Mouse (Mus musculus) heart, embryonic 11.5 days (tissue): ENCODE measurements at regions not wholly inside any gene's neighbourhood (a gene's known extent, or its start where the extent isn't known, plus 50 kb on each side); places are given as distances from the start of the nearest gene placed in this dataset.

Experiments used
- ATAC-seq: fragments of 200-750 bp; cut with Nextera tagmentation; replicated peaks from 2 replicates; pipeline ENCODE4 v1.8.0; 2017; ENCODE audit warnings: moderate library complexity; ENCODE audit not compliant: insufficient number of reproducible peaks, low FRiP score, low TSS enrichment
- H3K27ac ChIP-seq: fragments of 300-500 bp; sonication (generic); 2 replicates; pipeline ENCODE4 v1.5.1; 2014; ENCODE audit warnings: mild to moderate bottlenecking, low read depth, low read length
- H3K27me3 ChIP-seq: fragments of 300-500 bp; sonication (generic); 2 replicates; pipeline ENCODE4 v1.6.1; 2014; ENCODE audit warnings: mild to moderate bottlenecking, low read length, mixed read lengths; ENCODE audit not compliant: control insufficient read depth, insufficient read depth
- H3K36me3 ChIP-seq: fragments of 300-500 bp; sonication (generic); 2 replicates; pipeline ENCODE4 v1.6.1; 2014; ENCODE audit warnings: mild to moderate bottlenecking, low read length, moderate library complexity, mixed read lengths; ENCODE audit not compliant: control insufficient read depth, insufficient read depth
- H3K4me1 ChIP-seq: fragments of 300-500 bp; sonication (generic); 2 replicates; pipeline ENCODE4 v1.6.1; 2014; ENCODE audit warnings: low read length; ENCODE audit not compliant: control insufficient read depth, insufficient read depth
- H3K4me2 ChIP-seq: fragments of 300-500 bp; sonication (generic); 2 replicates; pipeline ENCODE4 v1.6.1; 2014; ENCODE audit warnings: mild to moderate bottlenecking, moderate library complexity
- H3K4me3 ChIP-seq: fragments of 300-500 bp; sonication (generic); 2 replicates; pipeline ENCODE4 v1.5.1; 2014; ENCODE audit warnings: low read depth, low read length
- H3K9ac ChIP-seq: fragments of 300-500 bp; sonication (generic); 2 replicates; pipeline ENCODE4 v1.6.1; 2014; ENCODE audit warnings: mild to moderate bottlenecking, low read depth, low read length, moderate library complexity
- H3K9me3 ChIP-seq: fragments of 300-500 bp; sonication (generic); replicated peaks from 2 replicates; pipeline ENCODE4 v1.6.1; 2016; ENCODE audit warnings: low read length; ENCODE audit not compliant: control insufficient read depth
- WGBS: fragments of 180-500 bp; shearing (Covaris S2); extraction: QIAGEN DNeasy Blood & Tissue Kit; methylation state at CpG from one replicate; pipeline ENCODE4 v1.1.7; 2014; ENCODE audit not compliant: insufficient replicate concordance; 5-methylcytosine and 5-hydroxymethylcytosine counted together

- 67% methylated on average over 10 of the region's 10 CpGs for WGBS
- H3K4me3 ChIP-seq = no peak overlapping the region
- H3K27ac ChIP-seq = no peak overlapping the region
- H3K27me3 ChIP-seq = no peaks in the 10 kb centered on the region
- H3K4me1 ChIP-seq = no peaks in the 10 kb centered on the region
- no peaks in the 10 kb centered on the region for H3K36me3 ChIP-seq
- H3K9ac ChIP-seq = no peak overlapping the region
- ATAC-seq = no peak
- no peak overlapping the region for H3K4me2 ChIP-seq
- no peaks in the 10 kb centered on the region for H3K9me3 ChIP-seq
Measured at GRCm38 (mm10) chr2:48414596-48415481, 399.1 kb upstream of the Acvr2a start.

GRCm38 (mm10) chr2:48416207-48416750 lies 397.6 kb upstream of the Acvr2a start:
- Histone ChIP-seq H3K9me3 (no peaks in the 10 kb centered on the region), H3K27me3 (no peaks in the 10 kb centered on the region), H3K36me3 (no peaks in the 10 kb centered on the region), H3K4me1 (no peaks in the 10 kb centered on the region), H3K4me2 (no peak overlapping the region), H3K4me3 (no peak overlapping the region), H3K27ac (no peak overlapping the region), H3K9ac (no peak overlapping the region)
- WGBS = 83% methylated on average over 3 of the region's 3 CpGs
- no peak for ATAC-seq

GRCm38 (mm10) chr2:48417000-48417596 lies 396.8 kb upstream of the Acvr2a start:
- no peak overlapping the region for H3K4me3 ChIP-seq
- peak; percentile 42; the same call in 1 of the 2 replicates for ATAC-seq
- no peaks in the 10 kb centered on the region for H3K9me3 ChIP-seq
- no peaks in the 10 kb centered on the region for H3K36me3 ChIP-seq
- no peaks in the 10 kb centered on the region for H3K27me3 ChIP-seq
- H3K9ac ChIP-seq = no peak overlapping the region
- H3K27ac ChIP-seq = 0 out of 2 replicates have a peak overlapping the region, but pooled peaks have one; percentile 50
- no peak overlapping the region for H3K4me2 ChIP-seq
- no peaks in the 10 kb centered on the region for H3K4me1 ChIP-seq
- WGBS = 47% methylated on average over 4 of the region's 4 CpGs

GRCm38 (mm10) chr2:48420791-48421190 lies 393.1 kb upstream of the Acvr2a start:
- WGBS = 97% methylated on average over 3 of the region's 3 CpGs

GRCm38 (mm10) chr2:48423861-48424442 lies 390.0 kb upstream of the Acvr2a start:
- no peak overlapping the region for H3K4me3 ChIP-seq
- ATAC-seq = no peak
- no peak overlapping the region for H3K9ac ChIP-seq
- H3K9me3 ChIP-seq = no peaks in the 10 kb centered on the region
- no peak overlapping the region for H3K4me2 ChIP-seq
- no peaks in the 10 kb centered on the region for H3K4me1 ChIP-seq
- WGBS = 35% methylated on average over 9 of the region's 9 CpGs
- no peaks in the 10 kb centered on the region for H3K27me3 ChIP-seq
- H3K27ac ChIP-seq = no peak overlapping the region
- no peaks in the 10 kb centered on the region for H3K36me3 ChIP-seq

More at GRCm38 (mm10) chr2:48420791-48421190, 393.1 kb upstream of the Acvr2a start:
- no peak overlapping the region for H3K27ac ChIP-seq
- no peak overlapping the region for H3K9ac ChIP-seq
- H3K4me1 ChIP-seq = no peaks in the 10 kb centered on the region
- no peak overlapping the region for H3K4me3 ChIP-seq
- ATAC-seq = no peak
- H3K36me3 ChIP-seq = no peaks in the 10 kb centered on the region
- H3K9me3 ChIP-seq = no peaks in the 10 kb centered on the region
- no peaks in the 10 kb centered on the region for H3K27me3 ChIP-seq
- H3K4me2 ChIP-seq = no peak overlapping the region

- no peaks in the 10 kb centered on the region for H3K4me1 ChIP-seq
- no peaks in the 10 kb centered on the region for H3K9me3 ChIP-seq
- H3K9ac ChIP-seq = no peak overlapping the region
- 33% methylated on average over 9 of the region's 9 CpGs for WGBS
- H3K27me3 ChIP-seq = no peaks in the 10 kb centered on the region
- no peak overlapping the region for H3K4me3 ChIP-seq
- H3K36me3 ChIP-seq = no peaks in the 10 kb centered on the region
- H3K4me2 ChIP-seq = no peak overlapping the region
- no peak overlapping the region for H3K27ac ChIP-seq
- ATAC-seq = no peak
Measured at GRCm38 (mm10) chr2:48424562-48424961, 389.3 kb upstream of the Acvr2a start.

- ATAC-seq = 0 out of 2 replicates have a peak, but pooled peaks have one; percentile 18
- Histone ChIP-seq H3K27ac (no peak overlapping the region), H3K9ac (no peak overlapping the region), H3K4me3 (no peak overlapping the region), H3K36me3 (no peaks in the 10 kb centered on the region), H3K4me2 (no peak overlapping the region; the same call in 1 of the 2 replicates), H3K4me1 (no peaks in the 10 kb centered on the region), H3K27me3 (no peaks in the 10 kb centered on the region), H3K9me3 (no peaks in the 10 kb centered on the region)
- 27% methylated on average over 12 of the region's 12 CpGs for WGBS
Measured at GRCm38 (mm10) chr2:48425200-48426090, 388.5 kb upstream of the Acvr2a start.

GRCm38 (mm10) chr2:48432545-48432944 lies 381.4 kb upstream of the Acvr2a start:
- H3K27me3 ChIP-seq = no peaks in the 10 kb centered on the region
- H3K9ac ChIP-seq = no peak overlapping the region
- no peak overlapping the region for H3K4me2 ChIP-seq
- no peak overlapping the region for H3K4me3 ChIP-seq
- H3K4me1 ChIP-seq = no peaks in the 10 kb centered on the region
- WGBS = 55% methylated on average over 1 of the region's 1 CpGs
- ATAC-seq = no peak
- H3K9me3 ChIP-seq = no peaks in the 10 kb centered on the region
- H3K36me3 ChIP-seq = no peaks in the 10 kb centered on the region
- no peak overlapping the region for H3K27ac ChIP-seq
